Mouse (Mus musculus) gastrocnemius, postnatal 25 days (tissue): Measurements from ENCODE around the gene F5. TPM values are rescaled to one million over a fixed set of nuclear protein-coding genes. Genes with fewer than 3 reads are reported as not detected.

Experiments
- DNase-seq: peaks from one replicate; pipeline ENCODE4 v3.0.0; 2022
- long read RNA-seq, 2 experiments: library from polyadenylated mRNA; stranded (forward); transcript quantifications; one replicate each; pipeline ENCODE4 v2.0.0; 2021
- total RNA-seq, 2 experiments: library from RNA; stranded (reverse); gene quantifications; 1 replicate in 1 of 2; 2 replicates in 1 of 2; pipeline ENCODE4 v1.2.3; 2021

The F5 gene
- under 1 TPM; 0.05 to 0.19 TPM for total RNA-seq
- long read RNA-seq, experiment 1 = 0 reads
- long read RNA-seq, experiment 2 = 0 reads

DNA sequence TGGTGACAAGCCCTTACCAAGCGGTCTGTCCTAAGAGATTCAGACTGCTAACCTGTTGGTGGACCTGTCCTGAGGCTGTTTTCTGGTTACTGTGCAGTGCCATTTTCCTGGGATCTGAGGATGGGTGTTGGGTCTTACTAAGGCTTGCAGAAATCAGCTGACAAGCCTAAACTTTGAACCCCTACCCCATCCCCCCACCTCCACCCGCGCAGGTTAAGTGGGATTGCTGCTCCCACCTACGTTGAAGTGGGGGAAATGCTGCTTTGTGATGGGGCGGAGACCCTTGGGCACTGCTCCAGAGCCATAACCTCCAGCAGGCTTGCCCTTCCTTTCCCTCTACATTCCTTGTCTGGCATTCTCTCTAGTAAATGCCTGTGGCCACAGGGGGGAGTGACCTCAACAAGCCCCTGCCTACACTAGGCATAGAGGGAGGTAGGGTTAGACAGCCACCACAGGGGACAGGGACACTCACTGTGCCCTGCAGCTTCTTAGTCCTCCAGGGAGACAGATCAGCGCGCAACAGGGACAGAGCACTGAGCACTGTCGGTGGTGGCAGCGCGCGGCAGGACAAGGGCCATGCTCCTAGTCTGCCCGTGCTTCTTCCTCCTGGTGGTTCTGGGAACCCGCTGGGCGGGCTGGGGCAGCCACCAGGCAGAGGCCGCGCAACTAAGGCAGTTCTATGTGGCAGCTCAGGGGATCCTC lies at the start of gene F5:
Gene F5, plus strand, starts transcription at position 452 of the 702 bp plus-strand sequence.
- DNase-seq = no peak

DNA sequence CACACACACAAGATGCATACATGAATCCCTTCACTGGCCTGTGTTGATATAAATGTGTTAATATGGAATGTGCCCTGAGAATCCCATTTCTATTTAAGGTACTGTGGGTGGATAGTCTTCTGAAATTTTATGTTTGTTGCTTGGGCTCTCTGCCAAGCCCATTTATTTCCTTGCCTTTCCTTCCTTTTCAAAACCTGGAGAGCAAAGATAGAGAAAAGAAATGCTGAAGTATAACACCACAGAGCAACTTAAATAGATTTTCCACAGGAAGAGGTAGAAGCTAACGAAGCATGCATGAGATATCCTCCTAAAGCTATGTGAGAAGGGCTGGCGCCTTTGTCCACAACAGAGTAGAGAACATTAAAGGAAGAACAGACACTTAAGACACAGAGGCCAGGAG lies 41.9 kb upstream of the F5 start:
- DNase-seq = no peak

DNA sequence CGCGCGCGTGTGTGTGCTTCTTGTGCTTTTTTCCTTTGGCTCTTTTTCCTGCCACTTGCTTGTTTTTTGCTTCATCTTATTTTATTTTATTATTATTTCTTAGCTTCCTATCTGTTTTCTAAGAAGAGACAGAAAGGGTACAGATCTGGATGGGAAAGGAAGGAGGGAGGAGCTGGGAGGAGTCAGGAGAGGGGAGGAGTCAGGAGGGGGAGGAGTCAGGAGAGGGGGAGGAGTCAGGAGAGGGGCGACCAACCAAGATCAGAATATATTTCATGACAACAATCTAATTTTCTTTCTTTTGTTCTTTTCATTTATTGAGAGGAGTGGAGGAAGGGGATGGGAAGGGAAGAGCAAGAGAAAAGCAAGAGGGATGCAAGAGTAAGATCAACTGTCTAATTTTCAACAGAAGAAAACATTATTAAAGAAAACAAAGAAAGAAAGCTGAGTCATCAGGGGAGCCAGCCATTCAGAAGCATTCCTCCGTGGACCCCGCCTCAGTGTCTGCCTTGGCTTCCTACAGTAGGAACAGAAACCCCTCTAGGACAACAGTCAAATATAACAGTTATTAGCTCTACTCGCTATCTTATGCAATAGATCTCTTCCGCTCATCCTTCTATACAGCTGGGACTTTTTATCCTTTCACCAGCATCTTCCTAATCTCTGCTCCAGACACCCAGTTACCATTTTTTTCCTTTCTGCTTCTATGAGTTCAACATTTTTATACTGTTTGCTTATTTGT lies 40.9 kb upstream of the F5 start:
- no peak for DNase-seq

DNA sequence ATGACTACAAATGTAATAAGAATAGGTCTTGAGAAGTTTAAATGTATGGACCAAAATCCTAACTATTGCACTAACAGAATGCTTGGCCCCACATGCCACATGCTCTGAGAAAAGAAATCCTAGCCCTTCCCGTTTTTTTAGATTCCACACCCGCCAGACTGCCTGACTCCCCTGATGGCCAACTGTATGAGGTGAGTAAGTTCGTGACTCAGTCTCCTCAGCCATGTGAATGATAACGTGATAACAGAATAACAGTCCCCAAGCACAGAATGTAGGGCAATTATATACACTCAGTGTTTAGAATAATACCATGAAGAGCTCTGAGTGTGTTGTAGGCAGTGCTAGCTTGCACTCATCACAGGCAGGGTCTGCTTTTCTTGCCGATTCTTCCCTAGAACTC lies 37.4 kb upstream of the F5 start:
- no peak for DNase-seq

DNA sequence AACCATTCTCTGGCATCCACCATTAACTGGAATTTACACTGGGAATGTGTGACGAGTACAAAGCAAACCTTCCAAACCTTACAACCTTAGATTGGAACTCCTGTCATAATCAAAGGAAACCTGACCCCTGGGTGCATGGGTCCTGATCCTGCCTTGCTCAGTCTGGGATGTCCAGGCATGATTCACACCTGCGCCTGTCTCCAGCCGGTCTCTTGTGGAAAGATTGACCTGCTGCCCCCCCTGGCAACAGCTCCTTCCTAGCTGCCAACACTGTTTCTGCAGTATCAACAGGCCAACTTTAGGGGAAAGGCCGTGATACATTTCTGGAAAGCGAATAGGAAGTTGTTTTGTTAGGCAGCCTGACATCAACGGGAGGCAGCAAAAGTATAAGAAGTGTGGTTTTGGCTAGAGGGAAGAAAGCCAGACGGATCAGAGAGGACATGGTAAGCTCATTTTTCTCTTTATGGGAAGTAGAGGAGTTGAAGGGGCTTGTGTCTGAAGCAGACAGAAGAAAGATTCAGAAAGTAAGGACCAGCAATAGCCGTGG lies 36.6 kb upstream of the F5 start, which contains the start of gene Selp:
Gene Selp, plus strand, starts transcription at position 318 of the 547 bp plus-strand sequence.
- DNase-seq = no peak

DNA sequence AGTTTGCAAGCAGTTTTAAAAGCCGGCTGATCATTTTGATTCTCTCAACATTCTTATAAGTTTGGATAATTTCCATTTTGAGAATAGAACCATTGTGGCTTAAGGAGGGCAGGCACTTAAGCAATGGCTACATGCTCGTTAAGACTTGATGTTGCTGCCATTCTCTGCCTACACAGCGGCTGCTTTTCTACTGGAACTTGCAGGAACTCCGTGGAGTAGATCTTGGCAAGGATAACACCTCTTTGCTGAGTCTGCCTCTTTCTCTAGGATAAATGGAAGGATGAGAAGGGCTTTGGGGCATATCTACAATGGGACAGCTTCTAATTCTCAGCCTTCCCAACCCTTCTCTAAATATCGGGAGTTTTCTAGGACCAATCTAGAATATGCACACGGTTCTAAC lies 36.0 kb upstream of the F5 start:
- no peak for DNase-seq

DNA sequence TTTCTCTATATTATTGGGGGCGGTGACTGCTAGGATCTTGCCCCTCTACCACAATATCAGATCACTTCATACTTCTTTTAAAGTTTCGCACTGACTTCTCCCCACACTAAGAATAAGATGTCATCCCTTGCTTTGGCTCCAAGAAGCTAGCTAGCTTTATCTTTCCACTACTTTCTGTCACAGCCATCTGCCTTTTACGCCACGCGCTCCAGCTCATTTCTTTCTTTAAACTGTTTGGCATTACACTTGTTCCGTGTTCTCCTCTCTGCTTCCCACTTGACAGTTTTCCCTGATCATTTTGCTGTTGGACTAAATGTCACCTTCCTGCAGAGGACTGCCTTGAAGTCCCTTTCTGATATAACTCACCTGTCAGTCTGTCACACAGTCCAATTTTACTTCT lies 33.8 kb upstream of the F5 start:
- no peak for DNase-seq

DNA sequence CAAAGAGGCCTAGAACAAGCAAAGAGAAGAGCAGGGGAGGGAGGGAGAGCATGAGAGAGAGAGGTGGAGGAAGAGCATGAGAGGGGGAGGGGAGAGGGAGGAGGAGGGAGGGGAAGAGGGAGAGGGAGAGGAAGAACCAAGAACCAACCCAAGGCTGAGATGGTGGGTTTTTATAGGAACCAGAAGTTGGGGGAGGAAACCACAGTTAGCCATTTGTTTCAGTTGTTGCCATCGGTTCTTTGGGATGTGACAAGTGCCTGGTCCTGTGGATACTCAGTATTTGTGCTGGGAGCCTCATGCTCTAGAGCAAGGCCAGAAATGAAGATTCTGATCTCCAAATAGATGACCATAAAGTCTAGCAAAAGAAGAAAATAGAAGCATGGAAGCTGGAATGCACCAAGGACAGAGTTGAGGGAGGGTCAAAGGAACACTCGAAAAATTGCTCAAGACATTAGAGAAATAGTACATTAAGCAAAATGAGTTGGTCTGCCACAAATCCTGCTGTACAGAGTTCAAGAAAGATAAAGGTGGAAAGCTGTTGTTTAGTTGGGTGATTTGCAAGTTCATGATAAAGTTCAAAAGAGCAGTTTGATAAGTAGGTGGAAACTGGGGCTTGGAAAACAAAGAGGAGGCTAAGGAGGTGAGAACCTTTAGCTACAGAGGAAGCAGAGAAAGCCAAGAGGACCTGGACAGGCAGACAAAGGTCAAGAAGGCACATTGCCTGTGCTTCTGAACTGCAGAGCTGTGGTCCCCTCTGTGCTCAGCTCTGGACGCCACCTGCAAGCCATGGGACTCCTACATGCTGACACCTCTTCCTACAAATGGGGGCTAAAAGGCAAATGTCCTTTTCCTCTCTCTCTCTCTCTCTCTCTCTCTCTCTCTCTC lies 31.5 kb upstream of the F5 start:
- no peak for DNase-seq

DNA sequence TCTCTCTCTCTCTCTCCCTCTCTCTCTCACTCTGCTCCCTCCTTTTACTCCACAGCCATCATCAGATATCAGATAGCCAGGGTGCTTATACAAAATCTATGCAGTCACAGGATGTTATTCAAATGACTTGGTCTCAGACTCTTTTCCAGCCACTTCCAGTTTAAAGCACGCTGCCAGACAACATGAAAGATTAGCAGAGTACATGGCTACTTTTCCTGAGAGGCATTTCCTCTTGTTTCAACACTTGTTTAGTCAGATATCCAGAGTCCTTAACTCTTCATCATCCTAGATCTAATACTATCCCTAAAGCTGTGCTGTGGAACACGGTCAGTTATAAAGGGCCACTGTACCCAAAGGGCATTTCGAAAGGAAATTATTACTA lies 30.9 kb upstream of the F5 start:
- no peak for DNase-seq

DNA sequence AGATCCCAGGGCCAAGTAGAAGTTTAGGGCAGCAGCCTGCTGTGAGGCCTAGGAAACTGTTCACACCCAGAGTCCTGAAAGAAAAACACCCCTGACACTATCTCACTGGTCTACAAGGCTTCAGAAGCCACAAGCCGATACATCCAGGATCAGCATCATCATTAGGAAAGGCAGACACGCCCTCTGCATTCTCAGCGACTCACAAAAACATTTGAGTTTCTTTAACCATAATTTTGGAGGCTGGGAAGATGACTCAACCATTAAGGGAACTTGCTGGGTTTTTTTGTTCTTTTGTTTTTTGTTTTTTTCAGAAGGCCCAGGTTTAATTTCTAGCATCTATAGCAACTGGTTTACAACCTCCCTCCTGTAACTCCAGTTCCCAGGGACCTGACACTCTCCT lies 27.8 kb upstream of the F5 start:
- DNase-seq = no peak

DNA sequence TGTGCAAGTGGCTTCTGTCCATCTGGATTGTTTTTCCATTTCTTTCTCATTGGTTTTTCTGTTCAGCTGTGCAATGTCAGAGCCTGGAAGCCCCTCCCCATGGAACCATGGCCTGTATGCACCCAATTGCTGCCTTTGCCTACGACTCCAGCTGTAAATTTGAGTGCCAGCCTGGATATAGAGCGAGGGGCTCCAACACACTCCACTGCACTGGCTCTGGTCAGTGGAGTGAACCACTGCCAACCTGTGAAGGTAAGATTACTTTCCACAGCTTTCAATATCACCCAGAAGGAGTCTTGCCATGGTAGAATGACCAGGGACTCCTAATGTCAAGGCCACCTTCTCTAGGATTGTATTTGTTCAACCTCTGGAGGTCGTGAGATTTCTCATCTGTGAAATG lies 21.6 kb upstream of the F5 start:
- DNase-seq = no peak

DNA sequence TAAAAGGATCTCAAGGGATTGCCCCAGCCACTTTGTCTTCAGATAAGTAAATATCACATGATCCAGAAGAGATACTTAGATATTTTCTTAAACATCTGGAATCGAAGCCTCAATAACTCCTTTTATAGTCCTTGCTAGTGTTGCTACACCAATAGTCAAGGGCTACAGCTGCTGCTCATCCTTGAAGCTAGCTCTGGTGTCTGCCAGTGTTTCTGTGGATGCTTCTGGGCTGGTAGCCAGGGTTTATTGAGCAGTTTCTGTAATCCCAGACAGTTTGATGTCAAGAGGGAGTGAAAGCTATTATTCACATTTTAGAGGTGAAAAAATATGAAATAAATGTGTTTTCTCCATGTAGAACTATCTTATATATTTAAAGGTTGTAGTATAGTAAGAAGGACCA lies 19.0 kb upstream of the F5 start:
- no peak for DNase-seq

DNA sequence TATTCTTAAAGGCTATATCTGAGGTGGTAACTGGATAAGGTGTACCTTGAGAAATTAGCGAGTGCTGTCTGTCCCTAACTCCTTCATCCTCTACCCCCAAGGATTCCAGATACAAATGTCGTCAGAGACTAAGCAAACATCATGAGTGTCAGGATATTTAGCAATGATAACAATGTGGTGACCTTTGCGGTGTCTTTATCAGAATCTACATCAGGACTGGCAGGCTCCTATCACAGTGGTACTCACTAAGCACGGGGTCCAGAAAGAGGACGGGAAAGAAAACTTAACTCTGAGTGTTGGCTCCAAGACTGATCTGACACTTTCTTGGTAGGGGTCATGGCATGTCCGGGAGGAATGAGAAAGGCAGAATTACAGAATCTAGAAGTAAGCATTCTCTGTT lies 17.5 kb upstream of the F5 start:
- no peak for DNase-seq

DNA sequence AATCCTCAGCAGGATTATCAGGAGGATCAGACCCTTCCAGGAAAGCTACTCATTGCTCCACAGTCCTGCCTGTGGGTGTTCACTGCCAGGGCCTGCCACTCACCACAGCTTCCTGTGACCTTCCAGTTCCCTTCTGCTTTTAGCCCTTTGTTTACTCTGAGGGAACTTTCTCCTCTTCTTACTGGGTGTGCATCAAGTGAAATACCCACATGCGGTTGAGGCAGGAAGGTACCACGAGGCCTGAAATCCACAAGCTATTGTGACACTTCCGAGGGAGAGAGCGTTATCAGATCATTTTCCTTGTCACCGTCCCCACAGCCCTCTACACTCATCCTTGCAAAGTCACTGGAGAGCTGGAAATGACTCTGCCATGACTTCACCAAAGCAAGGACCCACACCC lies 16.3 kb upstream of the F5 start:
- DNase-seq = no peak

DNA sequence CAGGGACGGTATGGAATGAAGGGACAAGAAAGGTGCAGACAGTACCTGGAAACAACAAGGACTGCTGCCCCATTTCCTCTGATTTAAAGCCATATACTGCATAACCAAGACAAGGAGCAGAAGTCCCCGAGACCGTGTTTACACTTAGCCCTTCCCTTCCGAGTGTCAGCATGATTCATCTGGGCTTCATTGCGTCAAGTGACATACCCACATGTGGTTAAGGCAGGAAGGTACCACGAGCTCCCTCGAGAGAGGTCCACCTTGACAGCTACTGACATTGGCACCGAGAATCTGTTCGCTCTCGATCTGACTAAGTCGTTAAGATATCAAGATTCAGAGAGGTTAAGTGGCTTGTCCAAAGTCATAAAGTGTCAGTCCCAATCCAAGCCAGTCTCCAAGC lies 15.7 kb upstream of the F5 start:
- no peak for DNase-seq

DNA sequence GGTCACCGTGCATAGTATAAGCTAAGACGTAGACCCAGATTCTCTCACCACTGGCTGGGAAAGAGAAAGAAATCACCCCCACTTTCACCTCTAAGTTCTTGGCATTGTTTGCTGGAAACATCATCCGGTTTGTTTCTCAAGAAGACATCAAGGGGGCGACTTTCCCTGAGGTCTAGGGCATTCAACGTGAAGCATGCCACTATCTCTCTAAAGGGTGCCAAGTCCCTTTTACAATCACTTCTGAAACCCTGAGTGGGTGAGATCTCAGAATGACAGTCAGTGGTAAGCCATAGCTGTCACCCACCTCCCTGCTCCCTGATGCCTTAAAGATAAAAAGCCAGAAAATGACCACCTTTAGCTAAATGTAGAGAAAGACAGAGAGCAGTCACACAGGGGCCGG lies 15.0 kb upstream of the F5 start:
- DNase-seq = no peak

DNA sequence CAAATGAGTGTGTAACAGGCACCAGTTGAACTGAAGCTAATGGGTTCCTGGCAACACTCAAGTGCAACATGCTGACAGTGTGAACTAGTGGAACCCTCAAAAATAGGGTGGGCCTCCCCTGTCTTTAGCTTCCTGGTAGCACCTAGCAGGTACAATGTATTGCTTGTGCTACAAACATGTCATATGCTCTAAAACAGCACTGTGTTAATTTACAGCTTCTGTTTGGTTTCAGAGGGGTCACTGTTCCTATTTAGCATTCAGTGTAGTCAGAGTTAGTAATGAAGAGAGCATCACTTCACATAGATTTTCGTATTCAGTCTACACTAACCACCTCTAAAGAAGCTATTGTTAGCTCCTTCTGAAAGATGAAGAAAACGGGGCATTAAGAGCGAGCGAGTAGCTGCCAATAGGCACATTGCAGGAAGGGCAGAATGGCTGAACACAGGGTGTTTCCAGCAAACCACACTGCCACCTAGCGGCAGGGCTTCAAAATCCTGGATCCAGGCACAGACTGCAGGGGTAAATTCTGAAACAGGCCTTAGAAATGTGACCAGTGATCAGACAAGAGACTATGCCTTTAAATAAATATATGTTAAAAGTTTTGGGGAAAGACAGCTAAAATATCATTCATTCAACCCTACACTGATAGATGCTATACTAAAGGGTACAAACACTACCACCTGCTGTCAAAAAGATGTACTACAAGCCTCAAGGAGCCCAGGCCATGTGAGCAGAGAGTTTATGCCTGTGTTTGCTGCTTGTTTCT lies 13.1 kb upstream of the F5 start:
- no peak for DNase-seq

DNA sequence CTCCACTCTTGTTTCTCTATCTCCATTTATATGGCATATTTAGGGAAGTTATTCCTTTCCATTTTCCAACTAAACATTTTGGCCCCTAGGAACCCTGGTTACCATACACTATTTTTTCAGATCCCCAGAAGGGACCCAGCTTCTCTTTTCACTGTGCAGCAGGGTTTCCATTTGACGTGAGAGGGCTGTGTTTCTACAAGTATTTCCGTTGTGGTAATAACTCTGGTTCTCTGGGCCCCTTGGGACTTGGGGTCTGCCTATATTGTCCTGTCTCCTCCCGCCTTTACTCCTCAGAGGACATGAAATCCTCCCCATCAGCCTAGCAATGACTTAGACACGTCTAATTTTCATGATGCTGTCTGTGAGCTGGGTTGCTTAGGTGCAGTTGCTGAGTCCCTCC lies 12.2 kb upstream of the F5 start:
- no peak for DNase-seq

DNA sequence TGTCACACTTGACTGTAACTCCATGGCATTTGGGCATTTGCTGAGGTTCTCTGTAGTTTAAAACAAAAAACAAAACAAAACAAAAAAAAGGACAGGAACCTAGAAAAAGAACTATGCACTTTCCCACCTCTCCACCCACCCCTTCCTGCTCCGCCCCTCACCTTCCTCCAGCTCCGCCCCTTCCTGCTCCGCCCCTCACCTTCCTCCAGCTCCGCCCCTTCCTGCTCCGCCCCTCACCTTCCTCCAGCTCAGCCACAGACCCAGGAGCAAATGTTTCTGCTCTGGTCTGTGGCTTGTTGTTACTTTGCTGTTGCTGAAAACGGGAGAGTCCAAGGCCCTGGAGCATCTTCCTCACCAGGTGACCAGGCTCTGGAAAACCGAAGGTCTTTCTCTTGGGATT lies 2.6 kb upstream of the F5 start:
- no peak for DNase-seq

DNA sequence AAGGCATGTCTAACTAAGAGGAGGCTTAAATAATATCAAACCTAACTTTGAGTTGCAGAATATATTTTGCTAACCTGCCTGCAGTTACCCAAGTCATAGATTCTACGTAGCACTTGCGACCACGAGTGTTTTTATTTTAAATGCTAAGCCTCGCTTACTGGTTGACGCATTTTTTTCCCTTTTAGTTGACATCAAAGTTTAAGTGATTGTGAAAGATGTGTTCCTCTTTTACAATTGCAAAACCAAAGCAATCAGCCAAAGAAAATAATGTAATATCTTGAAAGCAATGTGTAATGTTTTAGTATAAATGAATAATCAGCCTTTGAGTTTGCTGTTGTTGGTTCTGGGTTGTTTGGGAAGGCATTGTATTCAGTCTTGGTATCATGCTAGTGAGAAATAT lies 1.2 kb downstream of the F5 start:
- no peak for DNase-seq

DNA sequence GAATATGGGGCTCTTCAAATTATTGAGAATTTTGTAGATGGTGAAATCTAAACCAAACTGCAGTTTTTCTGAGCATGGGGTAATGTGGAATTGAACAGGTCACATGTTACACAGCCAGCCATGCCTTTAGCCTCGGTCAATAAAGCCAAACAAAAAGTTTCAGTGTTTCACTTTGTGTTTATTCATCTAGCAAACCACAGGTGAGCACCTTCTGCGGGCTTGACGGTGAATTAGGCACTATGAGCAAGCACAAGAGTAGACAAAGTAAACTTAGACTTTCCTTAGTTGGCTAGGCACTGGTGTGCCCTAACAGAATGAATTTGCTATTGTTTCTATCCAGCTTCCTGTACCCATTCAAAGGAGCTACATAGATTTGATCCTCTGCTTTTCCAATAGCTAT lies 3.3 kb downstream of the F5 start:
- DNase-seq = no peak

DNA sequence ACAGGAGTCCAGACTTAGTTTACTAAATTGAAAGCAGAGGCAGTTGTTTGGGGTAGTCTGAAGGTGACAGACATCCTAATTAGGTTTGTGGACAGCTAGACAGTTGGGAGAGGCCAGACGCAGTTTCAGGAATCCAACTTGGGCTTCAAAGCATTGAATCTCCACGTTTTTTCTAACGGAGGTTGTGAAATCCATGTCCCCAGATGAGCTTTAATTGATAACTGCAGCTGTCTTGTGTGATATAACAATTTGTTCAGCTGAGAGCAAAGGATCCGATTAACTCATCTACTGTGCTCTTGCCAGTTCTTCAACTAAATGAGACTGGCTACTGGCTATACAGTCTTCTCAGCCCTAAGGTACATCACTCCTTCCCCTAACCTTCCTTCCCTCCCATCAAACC lies 6.9 kb downstream of the F5 start:
- DNase-seq = no peak
